Mouse (Mus musculus) ovary, postnatal 14 days (tissue): ENCODE data around the gene Chchd3.

Experiments
- DNase-seq: peaks from one replicate; pipeline ENCODE4 v3.0.0; 2022; ENCODE audit warnings: low spot score

Chchd3 gene

DNA sequence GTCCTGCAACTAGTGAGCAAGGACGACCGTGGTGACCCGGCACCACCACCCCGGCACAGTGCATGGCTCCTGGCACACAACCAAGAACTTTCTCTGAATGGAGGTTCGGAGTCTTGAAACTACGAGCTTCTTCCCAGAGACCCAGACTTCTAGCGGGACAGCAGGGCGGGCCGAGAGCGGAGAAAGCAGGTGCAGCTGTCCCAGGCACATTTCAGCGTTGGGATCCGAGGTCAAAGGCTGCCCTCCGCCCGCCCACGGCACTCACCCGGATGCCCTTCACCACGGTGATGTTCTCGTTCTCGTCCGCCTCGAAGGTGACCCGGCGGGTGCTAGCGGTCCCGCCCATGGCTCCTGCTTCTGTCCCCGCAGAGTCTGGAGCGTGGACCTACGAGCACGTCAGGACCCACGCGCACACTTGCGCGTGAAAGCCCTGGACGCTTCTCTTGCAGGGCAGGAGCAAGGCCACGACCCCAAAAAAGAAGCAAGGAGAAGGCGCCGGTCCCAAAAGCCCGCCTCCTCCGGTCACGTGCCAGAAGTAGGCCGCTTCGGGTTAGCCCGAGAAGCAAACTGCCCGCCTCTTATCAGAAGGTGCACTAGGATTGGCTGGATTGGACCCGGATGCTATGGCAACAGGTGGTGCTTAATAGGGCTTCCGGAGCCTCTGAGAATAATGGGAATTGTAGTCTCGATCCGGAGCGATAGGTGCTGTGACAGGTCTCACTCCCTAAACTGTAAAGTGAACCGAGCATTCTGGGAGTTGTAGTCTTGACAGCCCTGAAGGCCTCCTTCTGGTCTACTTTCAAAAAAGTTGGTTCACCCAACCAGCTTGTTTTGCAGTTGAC lies at the start of gene Chchd3:
Gene Chchd3 (minus strand): TSS at position 526 of the 842 bp plus-strand sequence.
- DNase-seq = peak; percentile 85

DNA sequence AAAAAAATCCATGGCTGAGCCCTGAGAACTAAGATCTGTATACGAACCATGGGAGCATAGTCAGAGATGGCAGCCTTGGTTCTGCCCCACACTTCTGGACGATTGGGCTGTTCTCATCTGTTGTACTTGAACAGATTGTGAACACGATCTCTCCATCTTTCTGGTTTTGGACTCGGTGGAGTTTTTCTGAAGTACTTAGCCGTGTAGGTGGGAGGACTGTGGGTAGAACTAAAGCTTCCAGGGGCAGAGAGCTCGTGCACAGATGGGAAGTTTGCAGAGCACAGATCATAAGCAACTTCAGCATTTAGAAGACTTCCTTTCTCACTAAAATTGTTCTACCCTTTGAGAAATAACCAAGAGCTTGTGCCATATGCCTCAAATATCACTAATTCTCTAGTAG lies 44.6 kb upstream of the Chchd3 start:
- no peak for DNase-seq

DNA sequence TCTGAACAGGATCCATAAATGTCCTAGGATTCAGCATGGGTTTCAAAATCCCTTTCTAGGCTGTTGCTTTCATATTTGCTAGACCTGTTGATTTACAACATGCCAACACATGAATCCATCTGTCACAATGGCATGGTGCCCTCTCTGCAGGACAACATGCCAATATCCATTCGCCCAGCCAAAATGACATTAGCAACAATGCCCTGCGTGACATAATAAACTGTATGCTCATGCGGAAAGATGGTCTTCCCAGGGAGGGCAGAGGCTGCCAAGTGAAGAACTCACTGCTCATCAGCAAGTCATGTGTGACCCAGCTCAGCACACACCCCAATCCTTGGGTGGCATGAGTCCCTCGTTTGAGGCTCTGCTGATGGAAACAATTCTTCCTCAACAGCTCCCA lies 38.8 kb upstream of the Chchd3 start:
- DNase-seq = no peak

DNA sequence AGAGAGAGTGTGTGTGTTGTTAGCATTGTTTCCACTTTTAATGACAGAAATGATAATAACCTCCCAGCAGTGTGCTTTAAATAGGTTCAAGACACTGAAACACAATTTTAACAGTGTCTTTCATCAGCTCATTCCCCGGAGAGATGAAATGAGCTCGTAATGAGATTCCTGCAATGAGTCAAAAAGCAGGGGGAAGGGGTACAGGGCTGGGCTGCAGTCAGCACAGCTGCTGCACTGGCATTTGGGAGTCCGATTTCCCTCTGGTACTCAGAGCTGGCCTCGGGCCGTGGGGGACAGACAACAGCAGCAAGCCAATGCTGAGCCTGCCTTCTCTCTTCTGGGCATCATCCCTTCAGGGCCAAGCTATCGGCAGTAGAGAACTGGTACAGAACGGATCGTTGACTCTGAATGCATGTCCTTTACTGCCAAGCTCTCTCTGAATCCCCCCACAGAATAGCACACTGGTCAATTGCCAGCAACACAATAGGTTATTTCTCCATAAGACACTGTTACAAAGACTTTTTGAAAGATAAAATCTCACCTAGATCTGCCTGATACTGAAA lies 34.7 kb upstream of the Chchd3 start:
- DNase-seq = no peak

DNA sequence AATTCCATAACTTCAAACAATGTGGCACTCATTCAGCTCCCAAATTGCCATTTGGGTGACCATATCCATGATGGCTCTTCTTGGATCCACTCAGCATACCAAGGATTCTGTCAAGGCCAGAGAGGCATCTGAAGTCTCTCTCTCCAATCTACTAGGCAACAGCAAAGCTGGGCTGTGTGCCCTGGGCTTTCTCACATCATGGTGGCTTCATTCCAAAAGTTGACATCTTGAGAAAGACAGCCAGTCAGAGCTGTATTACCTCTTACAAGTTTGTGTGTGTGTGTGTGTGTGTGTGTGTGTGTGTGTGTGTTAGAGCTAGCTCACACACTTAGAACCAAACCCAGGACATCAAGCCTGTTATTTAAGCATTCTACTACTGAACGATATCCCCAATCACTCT lies 20.1 kb upstream of the Chchd3 start:
- no peak for DNase-seq

DNA sequence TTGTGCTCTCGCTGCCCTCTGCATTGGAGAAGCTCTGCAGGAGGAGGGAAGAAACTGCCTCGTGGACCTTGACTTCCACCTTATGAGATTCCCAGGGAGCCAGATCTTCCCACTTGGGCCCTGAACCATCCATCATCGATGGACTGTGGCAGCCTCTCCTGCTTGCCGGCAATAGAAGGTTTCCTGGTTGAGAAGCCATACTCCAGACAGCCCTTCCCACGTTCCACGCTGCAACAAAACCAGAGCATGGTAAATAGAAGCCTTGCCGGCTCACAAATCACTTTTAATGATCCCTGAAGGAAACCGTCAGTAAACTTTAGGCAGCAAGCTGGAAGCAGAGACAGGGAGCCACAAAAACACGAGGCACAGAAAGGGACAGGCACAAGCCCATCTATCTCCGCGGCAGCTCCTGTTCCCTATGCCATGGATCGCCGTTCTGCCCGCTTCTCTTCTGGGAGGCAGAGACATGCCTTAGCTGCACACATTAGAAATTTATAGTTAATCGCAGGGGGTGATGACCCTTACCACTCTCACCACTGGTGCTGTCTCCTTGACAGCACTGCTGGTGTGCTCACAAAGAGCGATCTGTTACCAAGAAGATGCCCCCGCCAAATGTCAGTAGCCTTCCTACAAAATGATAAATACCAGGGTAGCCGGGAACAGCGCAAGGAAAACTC lies 18.3 kb upstream of the Chchd3 start:
- no peak for DNase-seq

- DNase-seq = no peak
Measured at GRCm38 (mm10) chr6:33066462-33066861, 6.4 kb upstream of the Chchd3 start.

- DNase-seq = no peak
Measured at GRCm38 (mm10) chr6:33059276-33059675, 784 bp downstream of the Chchd3 start.

DNA sequence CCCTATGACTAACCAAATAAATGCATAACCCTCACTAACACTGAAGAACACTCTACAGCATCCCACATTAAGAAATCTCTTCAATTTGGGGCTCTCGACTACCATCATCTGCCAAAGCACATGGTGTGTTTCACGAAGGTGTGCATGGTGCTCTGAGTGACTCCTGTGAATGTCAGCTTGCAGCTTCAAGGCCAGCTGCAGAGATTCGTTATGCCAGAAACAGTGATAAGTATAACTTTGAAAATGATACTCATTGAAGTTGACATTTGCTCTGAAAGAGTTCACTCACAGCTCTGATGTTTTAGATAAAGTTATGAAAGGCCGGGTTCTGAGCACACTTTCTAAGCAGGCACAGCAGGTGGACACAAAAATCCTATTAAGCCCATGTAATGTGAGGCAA lies 3.7 kb downstream of the Chchd3 start:
- no peak for DNase-seq

- DNase-seq = no peak
Measured at GRCm38 (mm10) chr6:33055663-33056062, 4.4 kb downstream of the Chchd3 start.

DNA sequence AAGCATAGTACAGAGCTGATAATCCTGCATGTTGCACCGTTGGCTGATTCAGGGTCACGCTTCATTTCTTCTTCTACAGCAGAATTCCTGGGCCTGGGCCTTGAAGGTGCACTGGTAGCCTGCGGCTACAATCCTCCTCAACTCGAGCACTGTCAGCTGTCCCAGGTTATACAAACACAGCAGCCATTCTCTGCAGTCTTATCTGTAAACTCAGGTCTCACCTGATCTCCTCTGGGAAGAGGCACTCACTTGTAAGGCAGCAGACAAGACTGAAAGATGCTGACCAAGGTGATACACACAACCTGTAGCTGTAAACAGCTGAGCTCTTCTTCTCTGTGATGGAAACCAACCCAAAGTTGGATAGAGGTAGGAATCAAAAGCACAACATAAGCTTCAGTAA lies 5.1 kb downstream of the Chchd3 start:
- DNase-seq = no peak

- no peak for DNase-seq
Measured at GRCm38 (mm10) chr6:33051642-33052041, 8.4 kb downstream of the Chchd3 start.

- DNase-seq = no peak
Measured at GRCm38 (mm10) chr6:33049705-33050420, 10.2 kb downstream of the Chchd3 start.

DNA sequence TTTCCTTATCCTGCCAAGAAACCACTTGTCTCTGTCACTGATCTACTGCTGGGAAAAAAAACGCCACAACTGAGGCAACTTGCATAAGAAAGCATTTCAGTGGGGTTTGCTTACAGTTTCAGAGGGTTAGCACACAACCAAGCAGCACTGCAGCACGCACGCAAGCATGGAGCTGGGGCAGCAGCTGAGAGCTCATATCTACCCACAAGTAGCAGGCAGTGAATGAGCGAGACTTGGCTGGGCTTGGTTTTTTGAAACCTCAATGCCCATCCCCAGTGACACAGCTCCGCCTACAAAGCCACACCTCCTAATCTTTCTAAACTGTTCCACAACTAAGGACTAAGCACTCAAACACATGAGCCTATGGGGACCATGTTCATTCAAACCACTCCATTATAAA lies 16.6 kb downstream of the Chchd3 start:
- no peak for DNase-seq

GRCm38 (mm10) chr6:33042880-33043279 lies 17.2 kb downstream of the Chchd3 start:
- no peak for DNase-seq

GRCm38 (mm10) chr6:33041978-33042377 lies 18.1 kb downstream of the Chchd3 start:
- no peak for DNase-seq

- DNase-seq = no peak
Measured at GRCm38 (mm10) chr6:33040360-33041090, 19.5 kb downstream of the Chchd3 start.

GRCm38 (mm10) chr6:33032543-33032942 lies 27.5 kb downstream of the Chchd3 start:
- no peak for DNase-seq

- no peak for DNase-seq
Measured at GRCm38 (mm10) chr6:33031631-33032030, 28.4 kb downstream of the Chchd3 start.

DNA sequence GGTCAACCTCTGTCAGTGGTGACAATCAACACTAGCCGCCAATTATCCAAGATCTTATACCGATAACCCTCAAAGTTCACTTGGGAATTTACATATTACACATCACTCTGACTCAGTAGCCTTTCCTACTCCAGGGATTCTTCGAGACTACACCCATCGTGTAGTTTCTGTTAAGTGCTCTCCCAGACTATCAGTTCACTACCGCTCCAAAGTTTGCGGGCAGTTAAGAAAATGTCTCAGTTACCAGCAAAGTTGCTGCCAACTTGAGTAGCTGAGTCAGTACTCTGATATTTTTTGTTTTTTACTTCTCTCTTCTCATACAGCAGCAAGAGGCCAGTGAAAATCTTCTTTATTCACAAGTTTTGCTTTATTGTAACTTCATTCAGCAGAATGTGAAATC lies 31.8 kb downstream of the Chchd3 start:
- no peak for DNase-seq

DNA sequence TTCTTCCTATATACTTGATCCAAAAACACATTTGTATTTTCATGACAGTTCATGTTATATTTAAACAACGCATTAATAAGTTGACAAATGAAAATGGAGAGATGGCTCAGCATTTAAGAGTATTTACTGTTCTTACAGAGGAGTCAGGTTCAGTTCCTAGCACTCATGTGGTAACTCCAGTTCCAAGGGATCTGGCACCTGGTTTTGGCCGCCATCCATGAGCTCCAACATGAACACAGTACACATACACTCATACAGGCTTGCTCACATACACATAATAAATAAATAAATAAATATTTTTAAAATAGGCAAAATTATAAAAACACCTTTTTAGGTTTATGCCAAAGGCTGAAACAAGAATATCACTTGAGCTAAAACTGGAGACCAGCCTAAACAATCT lies 35.0 kb downstream of the Chchd3 start:
- DNase-seq = no peak

DNA sequence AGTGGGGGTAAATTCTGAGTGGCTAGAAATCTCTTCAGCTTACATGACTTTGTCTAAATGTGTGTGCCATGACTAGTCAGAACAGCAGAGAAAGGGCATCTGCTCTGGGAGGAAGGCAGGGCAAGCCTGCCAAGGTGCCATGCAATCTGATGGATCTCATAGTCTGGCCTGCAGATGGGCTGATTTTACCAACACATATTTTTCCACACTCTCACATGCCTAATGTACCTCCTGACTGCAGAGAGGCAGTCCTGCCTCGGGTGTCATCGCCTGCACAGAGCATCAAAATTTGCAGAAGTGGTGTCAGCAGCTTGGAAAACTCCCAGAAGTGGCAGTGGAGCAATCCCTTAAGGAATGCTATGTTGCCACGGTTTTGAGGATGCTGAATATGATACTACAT lies 55.5 kb downstream of the Chchd3 start:
- DNase-seq = no peak
